Mouse (Mus musculus) left cerebral cortex, adult 9 months (tissue): ENCODE data around the gene Socs2.

Experiments used
- DNase-seq, 2 experiments: peaks; one replicate each; pipeline ENCODE4 v3.0.0; 2022; ENCODE audit warnings: low spot score in 2 of 2

The Socs2 gene

GRCm38 (mm10) chr10:95354047-95354446 is 62.9 kb downstream of the Socs2 start:
- DNase-seq: no peak

DNA sequence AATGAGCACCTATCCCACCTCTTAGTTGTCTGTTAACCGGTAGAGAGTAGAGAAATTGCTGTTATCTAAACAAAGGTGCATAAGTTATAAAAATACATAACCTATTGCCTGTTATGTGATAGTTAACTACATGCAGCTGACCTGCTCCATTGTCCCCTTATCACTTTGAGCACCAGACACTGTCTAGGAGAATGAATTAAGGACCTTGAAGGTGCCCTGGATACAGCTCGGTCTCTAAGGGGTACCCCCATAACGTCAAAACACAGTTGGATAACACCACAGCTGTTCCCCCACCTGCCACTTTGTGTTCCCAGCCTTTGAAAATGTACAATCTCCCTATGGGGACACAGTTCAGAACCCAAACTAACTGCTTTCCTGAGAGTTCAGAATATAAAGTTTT is 68.5 kb downstream of the Socs2 start:
- DNase-seq: no peak

DNA sequence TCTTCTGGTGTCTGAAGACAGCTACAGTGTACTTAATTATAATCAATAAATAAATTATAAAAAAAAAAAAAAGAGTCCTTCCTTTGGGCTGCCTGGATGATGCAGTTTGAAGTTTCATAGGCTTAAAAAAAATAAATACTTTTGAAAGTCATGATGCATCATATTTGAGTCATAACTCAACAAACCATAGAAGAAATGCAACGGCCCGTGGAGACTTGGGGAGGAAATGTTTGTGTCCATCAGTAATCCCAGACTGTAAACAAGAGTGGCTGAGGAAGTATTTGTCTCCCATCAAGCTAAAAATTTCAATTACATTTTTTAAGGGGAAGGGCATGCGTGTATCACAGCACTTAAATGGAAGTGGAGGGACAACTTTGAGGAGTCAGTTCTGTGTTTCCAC is 69.2 kb downstream of the Socs2 start:
- DNase-seq: no peak

- DNase-seq: no peak
These were observed 74.0 kb downstream of the Socs2 start for GRCm38 (mm10) chr10:95342833-95343590.

DNA sequence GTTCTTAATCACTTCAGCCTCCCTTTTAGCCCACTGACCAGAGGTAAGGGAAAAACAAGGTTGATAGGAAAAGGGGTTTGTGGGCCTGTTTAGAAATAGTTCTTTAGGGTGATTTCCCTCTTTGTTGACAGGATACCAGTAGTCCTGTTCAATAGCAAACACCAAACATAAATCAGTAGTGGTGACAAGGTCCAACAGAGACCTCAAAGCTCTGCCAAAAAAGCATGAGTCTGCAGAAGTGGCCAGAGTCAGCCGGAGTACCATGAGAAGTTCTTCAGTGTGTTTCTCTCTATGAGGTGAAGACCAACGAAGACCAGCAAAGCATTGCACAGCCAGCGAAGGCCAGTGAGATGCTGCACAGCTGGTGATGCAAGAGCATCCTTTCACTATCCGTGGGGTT is 76.3 kb downstream of the Socs2 start:
- no peak for DNase-seq

DNA sequence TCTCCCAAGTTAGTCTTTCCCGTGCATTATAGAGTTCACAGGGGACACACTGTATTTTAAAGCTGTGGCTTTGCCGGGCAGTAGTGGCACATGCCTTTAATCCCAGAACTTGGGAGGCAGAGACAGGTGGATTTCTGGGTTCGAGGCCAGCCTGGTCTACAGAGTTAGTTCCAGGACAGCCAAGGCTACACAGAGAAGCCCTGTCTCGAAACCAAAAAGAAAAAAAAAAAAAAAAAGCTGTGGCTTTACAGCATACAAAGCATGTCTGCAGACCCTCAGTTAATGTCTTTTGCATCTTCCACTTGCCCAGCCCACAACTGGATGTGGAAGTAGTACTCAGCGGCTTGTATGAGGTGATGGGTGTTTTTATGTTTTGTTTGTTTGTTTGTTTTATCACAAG is 79.4 kb downstream of the Socs2 start:
- DNase-seq: no peak

- no peak for DNase-seq
These were observed 80.0 kb downstream of the Socs2 start for GRCm38 (mm10) chr10:95336781-95337544.
